Mouse (Mus musculus): Measurements from ENCODE around the gene Trim30b. TPM values are rescaled to one million over a fixed set of nuclear protein-coding genes. Genes with fewer than 3 reads are reported as not detected.
"Not testable (repeated sequence)": the region's sequence is repeated elsewhere in the genome, so short reads cannot be mapped to it uniquely, and the experiment has no call there.

The Trim30b gene
- polyA plus RNA-seq, 1 experiment: not detected

- H3K9ac ChIP-seq (ENCODE audit: low read depth, poor library complexity, severe bottlenecking): no peak overlapping the region
- no peak overlapping the region for H3K4me3 ChIP-seq (ENCODE audit: low read depth, low read length)
- TF ChIP-seq EP300 (IDR thresholded peaks at IDR 0.05; ENCODE audit: insufficient read depth, low read depth, low read length): no peak
- TF ChIP-seq CTCF (IDR thresholded peaks at IDR 0.05; ENCODE audit: low read depth, low read length): no peak
- no peak for TF ChIP-seq POLR2A (IDR thresholded peaks at IDR 0.05; ENCODE audit: insufficient read depth, low read length)
- H3K27me3 ChIP-seq (ENCODE audit: control insufficient read depth, insufficient read depth, low read length, poor library complexity, severe bottlenecking): no peaks in the 10 kb centered on the region
- H3K36me3 ChIP-seq (ENCODE audit: control insufficient read depth, insufficient read depth, low read length, poor library complexity, severe bottlenecking): no peaks in the 10 kb centered on the region
- no peaks in the 10 kb centered on the region for H3K4me1 ChIP-seq (ENCODE audit: control insufficient read depth, insufficient read depth, low read length)
- H3K9me3 ChIP-seq (replicated peaks; ENCODE audit: control insufficient read depth, insufficient read depth, low read length, poor library complexity, severe bottlenecking): no peaks in the 10 kb centered on the region
- no peak overlapping the region for H3K27ac ChIP-seq (ENCODE audit: insufficient read depth, low read length)
Measured at GRCm38 (mm10) chr7:104353600-104353967, 16.1 kb downstream of the Trim30b start.

GRCm38 (mm10) chr7:104352717-104353599 lies 16.7 kb downstream of the Trim30b start, which contains the start of gene Trim12c:
Gene Trim12c (minus strand): TSS chr7:104353362.
- Histone ChIP-seq H3K4me3 (ENCODE audit: low read depth, low read length) (peak within 1 kb of the TSS; percentile 58), H3K27me3 (ENCODE audit: control insufficient read depth, insufficient read depth, low read length, poor library complexity, severe bottlenecking) (no peaks in the 10 kb centered on the region), H3K9ac (ENCODE audit: low read depth, poor library complexity, severe bottlenecking) (no peak within 1 kb of the TSS), H3K27ac (ENCODE audit: insufficient read depth, low read length) (peak within 1 kb of the TSS; percentile 25; the same call in 1 of the 2 replicates), H3K9me3 (replicated peaks; ENCODE audit: control insufficient read depth, insufficient read depth, low read length, poor library complexity, severe bottlenecking) (no peaks in the 10 kb centered on the region), H3K4me1 (ENCODE audit: control insufficient read depth, insufficient read depth, low read length) (no peaks in the 10 kb centered on the region), H3K36me3 (ENCODE audit: control insufficient read depth, insufficient read depth, low read length, poor library complexity, severe bottlenecking) (no peaks in the 10 kb centered on the region)
- TF ChIP-seq EP300 (IDR thresholded peaks at IDR 0.05; ENCODE audit: insufficient read depth, low read depth, low read length) (no peak), CTCF (IDR thresholded peaks at IDR 0.05; ENCODE audit: low read depth, low read length) (no peak), POLR2A (IDR thresholded peaks at IDR 0.05; ENCODE audit: insufficient read depth, low read length) (no peak)

GRCm38 (mm10) chr7:104348043-104348442 lies 21.6 kb downstream of the Trim30b start:
- H3K27ac ChIP-seq (ENCODE audit: insufficient read depth, low read length); H3K4me3 ChIP-seq (ENCODE audit: low read depth, low read length); H3K4me1 ChIP-seq (ENCODE audit: control insufficient read depth, insufficient read depth, low read length); H3K36me3 ChIP-seq (ENCODE audit: control insufficient read depth, insufficient read depth, low read length, poor library complexity, severe bottlenecking); H3K9me3 ChIP-seq (replicated peaks; ENCODE audit: control insufficient read depth, insufficient read depth, low read length, poor library complexity, severe bottlenecking); H3K27me3 ChIP-seq (ENCODE audit: control insufficient read depth, insufficient read depth, low read length, poor library complexity, severe bottlenecking); H3K9ac ChIP-seq (ENCODE audit: low read depth, poor library complexity, severe bottlenecking): not testable (repeated sequence)

- H3K9me3 ChIP-seq (replicated peaks; ENCODE audit: control insufficient read depth, insufficient read depth, low read length, poor library complexity, severe bottlenecking); H3K4me3 ChIP-seq (ENCODE audit: low read depth, low read length); H3K9ac ChIP-seq (ENCODE audit: low read depth, poor library complexity, severe bottlenecking); H3K27me3 ChIP-seq (ENCODE audit: control insufficient read depth, insufficient read depth, low read length, poor library complexity, severe bottlenecking); H3K27ac ChIP-seq (ENCODE audit: insufficient read depth, low read length); H3K4me1 ChIP-seq (ENCODE audit: control insufficient read depth, insufficient read depth, low read length); H3K36me3 ChIP-seq (ENCODE audit: control insufficient read depth, insufficient read depth, low read length, poor library complexity, severe bottlenecking): not testable (repeated sequence)
Measured at GRCm38 (mm10) chr7:104340744-104341143, 28.9 kb downstream of the Trim30b start.

DNA sequence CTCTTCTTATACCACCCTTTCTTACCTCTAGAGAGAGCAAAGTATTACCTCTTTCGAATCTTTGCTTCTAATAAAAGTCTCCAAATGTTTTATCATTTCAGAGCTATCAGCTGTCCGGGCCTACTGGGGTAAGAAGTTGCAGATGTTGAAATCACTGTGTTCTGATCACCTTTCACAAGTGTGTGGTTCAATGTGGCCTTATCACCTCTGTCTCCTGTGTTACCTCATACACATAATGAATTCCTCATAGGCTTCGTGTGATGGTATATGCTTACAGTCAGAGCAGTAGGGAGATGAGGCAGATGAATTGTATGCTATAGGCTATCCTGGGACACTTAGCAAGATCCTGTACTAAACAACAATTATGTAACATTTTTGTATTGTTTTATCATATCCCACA lies 34.1 kb downstream of the Trim30b start:
- not testable (repeated sequence) for H3K4me1 ChIP-seq (ENCODE audit: control insufficient read depth, insufficient read depth, low read length); H3K4me3 ChIP-seq (ENCODE audit: low read depth, low read length); H3K36me3 ChIP-seq (ENCODE audit: control insufficient read depth, insufficient read depth, low read length, poor library complexity, severe bottlenecking); H3K27me3 ChIP-seq (ENCODE audit: control insufficient read depth, insufficient read depth, low read length, poor library complexity, severe bottlenecking); H3K9me3 ChIP-seq (replicated peaks; ENCODE audit: control insufficient read depth, insufficient read depth, low read length, poor library complexity, severe bottlenecking); H3K9ac ChIP-seq (ENCODE audit: low read depth, poor library complexity, severe bottlenecking); H3K27ac ChIP-seq (ENCODE audit: insufficient read depth, low read length)

DNA sequence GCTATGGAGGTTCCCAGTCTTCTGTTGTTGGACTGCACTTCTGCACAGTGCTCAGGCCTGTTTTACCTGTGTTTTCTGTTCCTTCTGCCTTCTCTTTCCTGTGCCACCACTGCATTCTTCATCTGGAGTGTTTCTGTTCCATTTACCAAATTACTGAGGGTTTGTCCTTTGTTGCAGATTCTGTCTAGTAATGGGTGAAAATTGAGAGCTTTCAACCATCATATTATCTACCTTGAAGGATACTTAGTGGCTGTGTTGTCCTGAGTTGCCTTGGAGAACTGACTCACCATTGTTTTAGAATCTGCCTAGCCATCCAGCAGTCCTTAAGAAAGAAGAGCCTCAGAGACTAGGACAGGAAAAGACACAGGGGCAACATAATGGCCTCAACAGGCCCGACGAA lies 40.5 kb downstream of the Trim30b start, which contains the start of gene Trim34b:
Gene Trim34b, plus strand, starts transcription at position 301 of the 400 bp plus-strand sequence.
- H3K9me3 ChIP-seq (replicated peaks; ENCODE audit: control insufficient read depth, insufficient read depth, low read length, poor library complexity, severe bottlenecking); H3K36me3 ChIP-seq (ENCODE audit: control insufficient read depth, insufficient read depth, low read length, poor library complexity, severe bottlenecking); H3K4me1 ChIP-seq (ENCODE audit: control insufficient read depth, insufficient read depth, low read length); H3K27ac ChIP-seq (ENCODE audit: insufficient read depth, low read length); H3K4me3 ChIP-seq (ENCODE audit: low read depth, low read length); H3K9ac ChIP-seq (ENCODE audit: low read depth, poor library complexity, severe bottlenecking); H3K27me3 ChIP-seq (ENCODE audit: control insufficient read depth, insufficient read depth, low read length, poor library complexity, severe bottlenecking): not testable (repeated sequence)
